Mouse (Mus musculus) layer of hippocampus, adult 2 months (tissue): ENCODE results near the gene Ube2f. TPM values are rescaled to one million over a fixed set of nuclear protein-coding genes. Genes with fewer than 3 reads are reported as not detected.

Experiments
- DNase-seq, 2 experiments: peaks; one replicate each; pipeline ENCODE4 v3.0.0; 2022; ENCODE audit warnings: low spot score in 2 of 2
- H3K27ac ChIP-seq: fragments of 200-600 bp; 2 replicates; pipeline ENCODE4 v1.8.1; 2022
- H3K4me3 ChIP-seq: fragments of 200-600 bp; 2 replicates; pipeline ENCODE4 v1.8.1; 2022; ENCODE audit warnings: mild to moderate bottlenecking
- CTCF ChIP-seq: fragments of 200-600 bp; conservative IDR thresholded peaks from 2 replicates; pipeline ENCODE4 v1.8.1; 2022; ENCODE audit warnings: antibody characterized with exemption, mild to moderate bottlenecking, moderate library complexity
- total RNA-seq, 2 experiments: library from RNA; stranded (reverse); gene quantifications; 2 replicates each; pipeline ENCODE4 v1.2.3; 2021

Gene Ube2f
- total RNA-seq, 2 experiments from 2014 or later, result 44.9 to 50.7 TPM

- no peak for DNase-seq
- Histone ChIP-seq H3K4me3 (no peak overlapping the region), H3K27ac (no peak overlapping the region)
- TF ChIP-seq CTCF, result no peak
Measured at GRCm38 (mm10) chr1:91317656-91318055, 67.6 kb downstream of the Ube2f start.

- no peak for TF ChIP-seq CTCF
- DNase-seq, result no peak
- H3K4me3 ChIP-seq, result no peak within 1 kb of the TSS
- no peak within 1 kb of the TSS for H3K27ac ChIP-seq
Measured at GRCm38 (mm10) chr1:91321760-91322438, 71.8 kb downstream of the Ube2f start, which contains the start of gene Espnl. Gene Espnl, plus strand, starts transcription at chr1:91322075.

GRCm38 (mm10) chr1:91324646-91325045 is 74.5 kb downstream of the Ube2f start:
- DNase-seq, result no peak
- H3K4me3 ChIP-seq, result no peak overlapping the region
- H3K27ac ChIP-seq, result no peak overlapping the region
- TF ChIP-seq CTCF, result no peak

- no peak for DNase-seq
- Histone ChIP-seq H3K4me3 (no peak overlapping the region), H3K27ac (no peak overlapping the region)
- no peak for TF ChIP-seq CTCF
Measured at GRCm38 (mm10) chr1:91325488-91326042, 75.5 kb downstream of the Ube2f start.

- DNase-seq, result peak in 1 of 2 experiments; percentile 39
- H3K27ac ChIP-seq, result peak overlapping the region; percentile 36; the same call in 1 of the 2 replicates
- no peak overlapping the region for H3K4me3 ChIP-seq
- TF ChIP-seq CTCF, result no peak
Measured at GRCm38 (mm10) chr1:91332102-91332501, 82.0 kb downstream of the Ube2f start.

GRCm38 (mm10) chr1:91333582-91333981 is 83.5 kb downstream of the Ube2f start:
- no peak for TF ChIP-seq CTCF

GRCm38 (mm10) chr1:91337355-91337754 is 87.3 kb downstream of the Ube2f start:
- no peak overlapping the region for H3K27ac ChIP-seq
- DNase-seq, result no peak
- no peak for TF ChIP-seq CTCF

More at GRCm38 (mm10) chr1:91333582-91333981, 83.5 kb downstream of the Ube2f start:
- Histone ChIP-seq H3K27ac (no peak overlapping the region), H3K4me3 (no peak overlapping the region)
- no peak for DNase-seq

More at GRCm38 (mm10) chr1:91337355-91337754, 87.3 kb downstream of the Ube2f start:
- no peak overlapping the region for H3K4me3 ChIP-seq

Other genes with a start within 250 kb of the Ube2f start
- not detected for gene Rbm44, start 105.2 kb upstream of the Ube2f start, total RNA-seq
- gene Ramp1, start 70.5 kb upstream of the Ube2f start, total RNA-seq, result 10 to 100 TPM; 57.2 to 61.5 TPM
- gene Scly, start 48.0 kb downstream of the Ube2f start, total RNA-seq, result 10 to 100 TPM; 21.1 to 21.7 TPM
- gene Espnl, start 71.8 kb downstream of the Ube2f start, total RNA-seq, result under 1 TPM; 0.05 to 0.10 TPM
- gene Klhl30, start 100.7 kb downstream of the Ube2f start, total RNA-seq, result under 1 TPM in 1 of 2 experiments, not detected in 1; 0.15 TPM
- gene Erfe, start 116.1 kb downstream of the Ube2f start, total RNA-seq, result not detected
- 10 to 100 TPM; 66.6 to 67.9 TPM for gene Ilkap, start 148.5 kb downstream of the Ube2f start, total RNA-seq
- gene Hes6, start 163.7 kb downstream of the Ube2f start, total RNA-seq, result 10 to 100 TPM; 15.4 to 15.7 TPM
- 10 to 100 TPM; 21.2 to 27.5 TPM for gene Per2, start 209.0 kb downstream of the Ube2f start, total RNA-seq
- gene Traf3ip1, start 244.3 kb downstream of the Ube2f start, total RNA-seq, result 10 to 100 TPM; 11.0 to 13.6 TPM